Mouse (Mus musculus) kidney, postnatal 0 days (tissue): ENCODE results near the gene Zswim1. TPM values are rescaled to one million over a fixed set of nuclear protein-coding genes. Genes with fewer than 3 reads are reported as not detected.

Experiments
- ATAC-seq: fragments of 200-750 bp; cut with Nextera tagmentation; replicated peaks from 2 replicates; pipeline ENCODE4 v1.8.0; 2017; ENCODE audit warnings: low read depth, moderate number of reproducible peaks, moderate TSS enrichment, moderate library complexity; ENCODE audit not compliant: low FRiP score
- DNase-seq: peaks from one replicate; pipeline ENCODE4 v3.0.0-alpha.2; 2016; ENCODE audit warnings: low spot score
- H3K27ac ChIP-seq: fragments of 300-500 bp; sonication (generic); 2 replicates; pipeline ENCODE4 v1.5.1; 2014; ENCODE audit warnings: mild to moderate bottlenecking
- H3K27me3 ChIP-seq: fragments of 300-500 bp; sonication (generic); 2 replicates; pipeline ENCODE4 v1.6.1; 2014; ENCODE audit warnings: low read length, mixed read lengths; ENCODE audit not compliant: insufficient read depth
- H3K36me3 ChIP-seq: fragments of 300-500 bp; sonication (generic); 2 replicates; pipeline ENCODE4 v1.6.1; 2014; ENCODE audit warnings: low read length, mixed read lengths; ENCODE audit not compliant: insufficient read depth
- H3K4me1 ChIP-seq: fragments of 300-500 bp; sonication (generic); replicated peaks from 2 replicates; pipeline ENCODE4 v1.6.1; 2014; ENCODE audit warnings: antibody characterized with exemption, low read length, mixed read lengths; ENCODE audit not compliant: insufficient read depth
- H3K4me2 ChIP-seq: fragments of 300-500 bp; sonication (generic); 2 replicates; pipeline ENCODE4 v1.6.1; 2014; ENCODE audit warnings: mild to moderate bottlenecking, low read length, moderate library complexity, mixed read lengths
- H3K4me3 ChIP-seq: fragments of 300-500 bp; sonication (generic); replicated peaks from 2 replicates; pipeline ENCODE4 v1.5.1; 2014; ENCODE audit warnings: low read depth, low read length
- H3K9ac ChIP-seq: fragments of 300-500 bp; sonication (generic); 2 replicates; pipeline ENCODE4 v1.6.1; 2014; ENCODE audit warnings: low read depth, low read length
- H3K9me3 ChIP-seq: fragments of 300-500 bp; sonication (generic); replicated peaks from 2 replicates; pipeline ENCODE4 v1.6.1; 2016; ENCODE audit warnings: low read length, inconsistent platforms, mixed read lengths
- CTCF ChIP-seq: IDR thresholded peaks from 2 replicates; pipeline ENCODE4 v1.5.1; 2016; ENCODE audit warnings: antibody characterized with exemption, low read depth, mild to moderate bottlenecking, moderate library complexity
- WGBS: fragments of 180-500 bp; shearing (Covaris S2); extraction: QIAGEN DNeasy Blood & Tissue Kit; methylation state at CpG from one replicate; pipeline ENCODE4 v1.1.7; 2014; 5-methylcytosine and 5-hydroxymethylcytosine counted together
- polyA plus RNA-seq: library from polyadenylated mRNA; unstranded; fragments of >200 nt; fragmentation: Nextera tagmentation; extraction: Ambion mirVana; gene quantifications from 2 replicates; pipeline ENCODE4 v1.2.1, GENCODE M21; 2015

The Zswim1 gene
- polyA plus RNA-seq, 1 experiment from 2014 or later: 15.5 TPM

GRCm38 (mm10) chr2:164778015-164778287 lies 44.5 kb upstream of the Zswim1 start:
- no peak overlapping the region for H3K4me2 ChIP-seq
- ATAC-seq: no peak
- H3K36me3 ChIP-seq: no peaks in the 10 kb centered on the region
- no peak overlapping the region for H3K27ac ChIP-seq
- no peaks in the 10 kb centered on the region for H3K4me1 ChIP-seq
- H3K4me3 ChIP-seq: no peak overlapping the region
- no peaks in the 10 kb centered on the region for H3K27me3 ChIP-seq
- DNase-seq: no peak
- no peaks in the 10 kb centered on the region for H3K9me3 ChIP-seq
- WGBS: 91% methylated on average over 11 of the region's 11 CpGs
- no peak for TF ChIP-seq CTCF
- no peak overlapping the region for H3K9ac ChIP-seq

GRCm38 (mm10) chr2:164778809-164779208 lies 43.7 kb upstream of the Zswim1 start:
- Histone ChIP-seq H3K4me1 (no peaks in the 10 kb centered on the region), H3K27ac (no peak overlapping the region), H3K9me3 (no peaks in the 10 kb centered on the region), H3K36me3 (no peaks in the 10 kb centered on the region), H3K4me3 (no peak overlapping the region), H3K27me3 (no peaks in the 10 kb centered on the region), H3K9ac (no peak overlapping the region), H3K4me2 (no peak overlapping the region)
- WGBS: 67% methylated on average over 7 of the region's 7 CpGs
- DNase-seq (no peak), ATAC-seq (no peak)
- no peak for TF ChIP-seq CTCF

GRCm38 (mm10) chr2:164779481-164780086 lies 42.9 kb upstream of the Zswim1 start, which contains the start of gene Tnnc2:
Tnnc2 (minus strand) TSS chr2:164779967.
- Histone ChIP-seq H3K4me1 (no peaks in the 10 kb centered on the region), H3K4me2 (no peak within 1 kb of the TSS), H3K27ac (no peak within 1 kb of the TSS), H3K36me3 (no peaks in the 10 kb centered on the region), H3K4me3 (no peak within 1 kb of the TSS), H3K9me3 (no peaks in the 10 kb centered on the region), H3K9ac (no peak within 1 kb of the TSS), H3K27me3 (no peaks in the 10 kb centered on the region)
- DNase-seq (no peak), ATAC-seq (no peak; the same call in 1 of the 2 replicates)
- TF ChIP-seq CTCF: no peak
- 63% methylated on average over 8 of the region's 8 CpGs for WGBS

GRCm38 (mm10) chr2:164781876-164782275 lies 40.6 kb upstream of the Zswim1 start:
- no peak for DNase-seq
- Histone ChIP-seq H3K27ac (no peak overlapping the region), H3K4me1 (no peaks in the 10 kb centered on the region; the same call in 1 of the 2 replicates), H3K4me2 (no peak overlapping the region), H3K27me3 (no peaks in the 10 kb centered on the region), H3K36me3 (no peaks in the 10 kb centered on the region), H3K4me3 (no peak overlapping the region), H3K9me3 (no peaks in the 10 kb centered on the region), H3K9ac (no peak overlapping the region)
- TF ChIP-seq CTCF: no peak
- WGBS: 73% methylated on average over 4 of the region's 4 CpGs
- no peak for ATAC-seq

- H3K4me1 ChIP-seq: no peaks in the 10 kb centered on the region; the same call in 1 of the 2 replicates
- 70% methylated on average over 7 of the region's 7 CpGs for WGBS
- TF ChIP-seq CTCF: peak; percentile 62
- H3K9me3 ChIP-seq: no peaks in the 10 kb centered on the region
- no peak overlapping the region for H3K27ac ChIP-seq
- no peaks in the 10 kb centered on the region for H3K27me3 ChIP-seq
- H3K36me3 ChIP-seq: no peaks in the 10 kb centered on the region
- no peak overlapping the region for H3K9ac ChIP-seq
- DNase-seq: peak; percentile 60
- no peak overlapping the region for H3K4me2 ChIP-seq
- no peak for ATAC-seq
- H3K4me3 ChIP-seq: no peak overlapping the region
These were observed 38.4 kb upstream of the Zswim1 start for GRCm38 (mm10) chr2:164783926-164784581.

- no peaks in the 10 kb centered on the region for H3K27me3 ChIP-seq
- peak overlapping the region; percentile 76 for H3K9ac ChIP-seq
- H3K27ac ChIP-seq: peak overlapping the region; percentile 90
- no peak for TF ChIP-seq CTCF
- H3K36me3 ChIP-seq: no peaks in the 10 kb centered on the region
- ATAC-seq: no peak
- no peaks in the 10 kb centered on the region; the same call in 1 of the 2 replicates for H3K4me1 ChIP-seq
- DNase-seq: no peak
- WGBS: 3% methylated on average over 7 of the region's 7 CpGs
- H3K4me2 ChIP-seq: peak overlapping the region; percentile 75
- H3K4me3 ChIP-seq: peak overlapping the region; percentile 67
- H3K9me3 ChIP-seq: no peaks in the 10 kb centered on the region
These were observed 37.5 kb upstream of the Zswim1 start for GRCm38 (mm10) chr2:164784869-164785420.
